Mouse (Mus musculus) liver, adult (tissue): ENCODE results near the gene Zswim9.

Experiments used
- GATA4 ChIP-seq: IDR thresholded peaks from 2 replicates; pipeline ENCODE4 v1.6.1; 2014; ENCODE audit warnings: mild to moderate bottlenecking, low read length; ENCODE audit not compliant: insufficient replicate concordance

The Zswim9 gene

DNA sequence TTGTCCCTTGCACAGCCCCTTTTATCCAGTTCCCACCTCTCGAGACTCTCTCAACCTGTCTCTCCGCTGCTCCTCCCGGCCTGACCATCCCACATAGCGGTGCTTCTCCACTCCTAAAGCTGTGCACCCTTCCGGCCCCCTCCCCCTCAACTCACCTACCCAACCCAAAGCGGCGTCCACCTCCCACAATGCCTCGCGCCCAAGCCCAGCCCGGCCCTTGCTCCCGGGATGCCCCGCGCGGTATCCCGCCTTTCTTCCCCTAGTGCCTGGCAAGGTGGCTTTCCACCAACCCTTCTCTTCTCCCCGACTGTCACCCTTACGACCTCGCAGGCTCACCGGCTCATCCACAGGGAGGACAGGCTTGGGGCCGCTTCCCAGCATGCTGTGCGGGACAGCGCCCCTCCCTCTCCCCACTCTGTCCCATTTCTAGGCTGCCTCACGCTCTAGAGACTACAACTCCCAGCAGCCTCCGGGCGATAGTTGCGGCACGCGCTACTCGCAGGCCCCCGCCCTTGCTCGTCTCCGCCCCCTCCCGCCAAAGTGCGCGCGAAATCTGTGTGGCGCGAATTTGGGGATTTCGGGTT lies at the start of gene Zswim9:
Zswim9 (minus strand) TSS at position 414 of the 584 bp plus-strand sequence.
- TF ChIP-seq GATA4, result no peak; the same call in 1 of the 2 replicates

DNA sequence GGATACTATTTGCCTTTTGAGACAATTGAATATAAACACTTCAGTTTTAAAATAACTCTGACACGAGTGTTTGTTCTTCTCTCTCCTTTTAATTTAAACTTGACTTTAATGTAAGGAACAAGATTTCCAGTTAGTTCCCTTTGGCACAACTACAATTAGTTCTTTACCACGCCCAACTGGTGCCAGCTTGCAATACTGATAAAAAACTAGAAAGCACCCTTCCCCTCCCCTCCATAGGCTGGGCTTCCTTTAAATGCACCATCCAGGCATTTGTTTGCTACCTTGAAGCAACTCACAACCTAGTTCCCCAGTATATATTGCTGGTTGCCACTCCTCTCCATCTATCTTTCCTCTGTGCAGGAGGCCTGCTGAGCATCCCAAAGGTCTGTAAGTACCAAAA lies 45.8 kb upstream of the Zswim9 start, which contains the start of gene Pla2g4c:
Pla2g4c (plus strand) TSS at position 340 of the 400 bp plus-strand sequence.
- no peak for TF ChIP-seq GATA4

DNA sequence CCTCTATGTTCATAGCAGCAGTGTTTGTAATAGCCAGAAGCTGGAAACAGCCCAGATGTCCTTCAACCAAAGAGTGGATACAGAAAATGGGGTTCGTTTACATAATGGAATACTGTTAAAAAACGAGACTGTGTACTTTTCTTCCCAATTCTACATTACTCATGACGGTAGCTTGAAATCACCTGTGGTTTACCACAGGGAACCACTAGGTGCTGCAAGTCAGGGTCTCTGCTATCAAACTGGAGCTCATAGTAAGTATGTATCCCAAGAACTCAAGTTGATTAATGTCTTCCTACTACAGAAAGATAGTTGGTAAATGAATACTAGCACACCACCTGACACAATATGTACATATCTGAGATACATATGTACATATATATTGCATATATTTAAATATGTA lies 42.9 kb upstream of the Zswim9 start:
- no peak for TF ChIP-seq GATA4

DNA sequence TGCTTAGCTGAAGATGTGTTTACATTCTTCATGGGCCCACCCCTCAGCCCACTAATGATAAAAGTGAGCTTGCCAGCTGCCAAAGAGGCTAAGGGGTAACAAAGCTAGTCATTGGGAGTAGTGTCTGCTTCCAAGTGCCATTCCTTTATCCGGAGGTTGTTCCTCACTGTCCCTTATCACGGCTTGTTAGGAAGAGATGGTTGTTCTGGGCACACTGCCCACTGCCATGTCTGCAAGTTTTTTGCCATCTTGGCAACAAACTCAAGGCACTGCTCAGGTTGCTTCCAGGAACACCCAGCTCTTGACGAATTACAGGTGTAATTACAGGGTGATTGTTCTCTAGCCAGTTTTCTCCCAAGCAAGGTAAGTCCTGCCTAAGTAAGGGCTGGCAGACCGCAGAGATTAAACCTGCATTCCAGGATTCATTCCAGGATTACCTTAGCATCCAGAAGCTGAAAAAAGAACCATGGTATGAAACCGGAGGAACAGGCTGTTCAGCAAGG lies 35.6 kb upstream of the Zswim9 start:
- no peak for TF ChIP-seq GATA4

DNA sequence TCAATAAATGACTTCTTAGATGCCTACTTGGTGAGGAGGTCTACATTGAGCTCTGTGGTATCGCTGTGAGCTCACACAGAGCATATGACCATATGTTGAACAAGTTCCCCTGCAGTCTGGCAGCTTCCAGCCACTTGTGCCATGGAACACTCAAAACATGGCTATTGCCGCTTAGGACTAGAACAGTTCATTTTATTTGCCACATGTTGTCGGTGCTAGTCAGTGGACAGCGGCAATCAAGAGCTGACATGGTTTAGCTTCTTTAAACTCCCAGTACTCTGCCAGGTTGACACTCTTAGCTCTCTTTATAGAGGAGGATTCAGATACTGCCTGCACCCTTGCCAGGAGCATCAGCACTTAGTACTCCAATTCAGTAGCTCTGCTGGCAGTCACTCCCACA lies 32.9 kb upstream of the Zswim9 start:
- TF ChIP-seq GATA4, result no peak

DNA sequence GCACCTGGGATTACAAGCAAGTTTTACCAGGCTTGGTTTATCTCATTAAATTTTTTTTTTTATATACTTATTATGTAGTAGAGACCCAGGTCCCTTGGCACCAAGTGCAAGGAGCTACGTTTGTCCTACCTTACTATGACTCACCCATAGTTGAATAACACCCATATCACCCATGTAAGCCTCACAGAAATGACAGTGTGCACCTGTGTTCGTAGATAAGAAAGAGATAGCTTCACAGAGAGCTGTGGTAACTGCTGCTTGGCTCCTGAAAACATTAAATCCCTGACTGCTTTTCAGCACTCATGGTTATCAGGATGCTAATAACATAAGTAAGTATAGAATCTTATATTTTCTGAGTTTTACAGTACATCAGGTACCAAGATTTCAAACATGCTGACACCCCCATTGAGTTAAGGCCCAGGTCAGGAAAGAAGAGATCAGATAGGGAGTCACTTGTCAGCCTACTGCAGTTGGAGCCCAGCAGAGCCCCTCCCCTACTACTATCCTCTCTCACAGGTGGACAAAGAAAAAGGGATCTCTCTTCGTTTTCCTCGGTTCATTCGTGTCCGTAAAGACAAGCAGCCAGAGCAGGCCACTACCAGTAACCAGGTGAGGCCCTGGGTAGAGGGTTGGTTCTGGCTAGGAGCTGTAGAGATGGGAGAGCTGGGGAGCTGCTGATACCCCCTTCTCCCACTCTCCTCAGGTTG lies 32.1 kb upstream of the Zswim9 start:
- TF ChIP-seq GATA4, result no peak

DNA sequence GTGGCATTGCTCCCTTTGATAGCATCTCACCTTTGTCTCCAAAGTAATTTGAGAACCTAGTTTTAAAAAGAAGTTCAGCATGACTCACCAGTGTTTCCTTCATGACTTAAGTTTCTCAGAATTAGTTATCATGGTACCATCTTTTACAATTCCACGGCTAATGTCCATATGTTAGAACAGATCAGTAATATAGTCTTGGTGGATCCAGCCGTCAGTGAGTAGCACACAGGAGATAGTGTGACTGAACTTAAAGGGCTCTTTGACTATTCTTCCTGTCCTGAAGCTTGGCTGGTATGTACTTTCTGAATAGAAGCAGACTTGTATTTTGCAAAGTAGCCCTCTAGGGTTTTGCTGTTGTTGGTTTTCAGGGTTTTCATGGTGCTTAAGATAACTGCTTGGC lies 30.9 kb upstream of the Zswim9 start:
- no peak for TF ChIP-seq GATA4

DNA sequence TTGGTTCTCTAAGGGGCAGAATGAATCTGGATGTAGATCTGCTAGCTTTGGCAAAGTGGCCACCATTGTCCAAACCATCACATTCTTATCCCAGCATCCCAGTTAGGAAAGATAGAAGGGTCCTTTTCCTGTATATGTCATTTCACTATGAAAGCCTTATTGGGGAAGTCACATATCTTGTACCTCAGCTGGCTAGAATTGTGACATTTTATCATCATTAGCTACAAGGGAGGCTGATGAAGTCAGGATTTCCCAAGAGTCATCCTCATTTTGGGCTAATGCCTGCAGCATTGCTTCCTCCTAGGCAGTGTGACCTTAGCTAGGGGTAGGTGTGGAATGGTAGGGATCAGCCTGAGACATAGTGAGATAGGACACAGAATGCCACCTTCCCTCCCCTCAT lies 24.9 kb upstream of the Zswim9 start:
- no peak for TF ChIP-seq GATA4

DNA sequence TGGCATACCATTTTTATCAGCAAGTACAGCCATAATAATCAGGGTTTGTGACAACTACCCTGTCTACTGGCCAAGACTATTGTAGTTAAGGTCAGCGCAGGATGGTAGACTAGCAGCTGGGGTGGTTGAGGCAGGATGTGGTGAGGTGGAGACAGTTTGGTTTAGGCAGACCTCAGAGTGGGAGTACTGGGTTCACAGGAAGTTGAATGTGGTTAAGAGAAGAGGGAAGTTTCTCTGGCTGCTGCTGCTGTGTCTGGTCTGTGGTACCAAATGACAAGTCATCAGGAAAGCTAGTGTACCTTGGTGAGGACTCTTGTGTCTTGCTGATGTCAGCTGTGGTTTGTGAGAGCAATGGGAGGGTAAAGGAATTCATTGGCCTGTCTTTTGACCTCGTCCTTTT lies 24.3 kb upstream of the Zswim9 start:
- no peak for TF ChIP-seq GATA4

DNA sequence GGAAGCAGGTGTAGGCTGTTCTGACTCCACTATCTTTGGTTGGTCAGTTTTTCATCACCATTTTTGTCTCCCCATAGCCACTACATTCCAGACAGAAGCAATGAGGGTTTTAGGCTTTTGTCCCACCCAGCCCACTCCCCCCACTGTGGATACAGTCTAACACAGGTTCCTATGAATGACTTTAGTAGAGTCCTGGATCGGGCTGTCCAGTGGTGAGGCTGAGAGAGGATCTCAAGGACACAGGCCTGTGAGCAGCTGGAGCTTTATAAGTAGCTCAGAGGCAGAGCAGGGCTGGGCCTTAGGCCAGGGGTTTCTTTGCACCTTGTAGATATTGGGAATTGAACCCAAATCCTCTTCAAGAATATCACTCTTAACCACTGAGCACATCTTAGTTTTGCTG lies 23.1 kb upstream of the Zswim9 start:
- TF ChIP-seq GATA4, result no peak

DNA sequence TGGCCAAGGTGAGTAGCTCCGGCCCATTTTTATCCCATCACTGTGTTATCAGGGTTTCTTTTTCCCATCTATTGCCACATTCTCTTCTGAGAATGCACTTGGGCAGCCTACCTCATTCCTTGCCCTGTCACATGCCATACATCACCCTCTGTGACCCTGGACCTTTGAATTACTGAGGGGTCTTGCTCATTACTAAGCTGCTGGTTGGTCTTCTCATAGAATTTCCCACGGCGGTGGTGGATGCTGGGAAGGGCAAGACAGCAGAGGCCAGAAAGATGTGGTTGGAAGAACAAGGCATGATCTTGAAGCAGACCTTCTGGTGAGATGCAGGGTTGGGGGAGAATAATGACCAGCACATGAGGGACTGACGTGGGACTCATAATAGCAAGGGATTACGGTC lies 20.3 kb upstream of the Zswim9 start:
- no peak for TF ChIP-seq GATA4

DNA sequence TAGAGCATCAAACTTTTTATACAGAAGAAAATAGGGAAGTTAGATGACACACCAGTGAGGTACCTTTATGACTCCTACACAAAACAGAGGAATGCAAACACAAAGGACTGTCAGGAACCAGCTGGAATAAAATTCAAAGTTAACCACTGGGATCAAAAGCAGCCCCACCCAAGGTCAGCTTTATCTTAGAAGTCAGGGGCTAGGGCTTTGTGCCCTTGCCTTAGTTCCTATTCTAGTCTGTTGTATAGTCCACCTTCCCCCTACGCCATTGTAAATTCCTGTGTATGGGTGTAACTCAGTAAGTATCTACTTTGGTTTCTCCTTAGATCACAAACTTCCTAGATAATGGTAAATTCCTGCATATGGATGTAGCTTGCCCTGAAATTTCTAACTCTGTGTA lies 19.1 kb upstream of the Zswim9 start:
- no peak for TF ChIP-seq GATA4

DNA sequence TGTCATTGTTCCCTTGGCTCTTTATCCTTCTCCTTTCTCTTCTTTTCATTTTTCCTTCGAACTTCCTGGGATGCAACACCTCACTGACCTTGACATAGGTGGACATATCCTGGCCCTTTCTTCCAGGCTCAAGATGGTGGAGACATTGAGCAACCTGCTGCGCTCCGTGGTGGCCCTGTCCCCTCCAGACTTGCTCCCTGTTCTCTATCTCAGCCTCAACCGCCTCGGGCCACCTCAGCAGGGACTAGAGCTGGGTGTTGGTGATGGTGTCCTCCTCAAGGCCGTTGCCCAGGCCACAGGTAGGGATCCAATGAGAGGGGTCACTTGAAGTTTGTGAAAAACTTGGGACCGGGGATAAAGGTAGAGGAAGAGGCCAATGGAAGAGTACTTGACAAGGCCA lies 16.7 kb upstream of the Zswim9 start:
- TF ChIP-seq GATA4, result no peak

DNA sequence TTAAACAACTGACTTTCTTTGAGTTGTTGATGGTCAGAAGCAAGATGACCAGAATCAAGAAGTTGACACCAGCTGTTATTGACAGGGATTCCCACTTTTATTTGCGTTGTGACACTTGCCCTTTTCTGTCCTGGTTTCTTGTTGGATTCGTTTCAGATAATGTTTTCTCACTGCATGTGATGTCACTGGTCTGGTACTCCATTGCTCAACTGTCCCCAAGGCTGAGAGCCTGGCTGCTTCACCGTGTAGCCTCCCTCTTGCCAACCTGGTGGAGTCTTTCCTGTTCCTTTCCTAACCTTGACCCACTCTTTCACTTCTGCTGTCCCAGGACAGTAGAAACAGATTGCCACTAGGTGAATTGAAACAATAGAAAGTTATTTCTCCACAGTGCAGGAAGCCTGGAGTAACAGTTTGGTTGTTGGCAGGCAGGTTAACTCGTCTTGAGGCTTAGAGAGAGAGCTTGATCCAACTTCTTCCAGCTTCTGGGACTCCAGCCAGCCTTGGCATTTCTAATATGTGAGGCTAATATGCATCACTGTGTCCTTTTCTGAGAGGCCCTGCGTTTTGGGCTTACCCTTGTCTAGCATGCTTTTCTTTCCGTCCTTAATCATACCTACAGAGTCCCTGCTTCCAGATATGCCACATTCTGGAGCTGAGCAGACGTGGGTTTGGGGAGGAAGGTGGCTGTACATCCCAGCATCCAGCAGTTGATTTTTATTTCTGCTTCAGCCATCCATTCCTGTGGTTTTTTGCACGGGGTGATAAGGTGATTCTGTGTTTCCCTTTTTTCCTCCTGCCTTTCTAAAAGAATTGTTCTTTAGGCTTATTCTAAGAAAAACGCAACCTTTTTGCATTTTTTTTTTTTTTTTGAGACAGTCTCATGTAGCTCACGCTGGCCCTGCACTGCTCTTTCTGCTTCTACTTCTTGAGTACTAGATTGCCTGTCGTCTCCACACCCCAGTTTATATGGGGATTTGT lies 15.6 kb upstream of the Zswim9 start:
- no peak for TF ChIP-seq GATA4

DNA sequence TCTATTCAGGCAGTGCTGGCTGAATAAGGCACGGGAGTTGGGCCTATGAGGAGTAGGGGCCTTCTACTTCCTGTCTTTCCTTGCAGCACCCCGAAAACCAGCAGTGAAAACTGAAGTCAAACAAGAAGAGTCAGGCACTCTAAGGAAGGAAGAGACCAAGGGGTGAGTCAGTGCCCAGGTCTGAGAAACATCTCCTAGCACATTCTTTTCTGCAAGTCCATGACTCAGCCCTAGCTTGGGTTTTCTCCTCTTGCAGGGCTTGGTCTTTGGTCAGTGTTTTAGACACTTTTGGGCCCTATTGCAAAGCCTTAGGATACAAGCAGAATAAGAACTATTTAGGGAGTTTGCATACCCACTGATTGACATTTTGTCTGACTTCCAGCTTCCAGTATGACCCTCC lies 12.8 kb upstream of the Zswim9 start:
- TF ChIP-seq GATA4, result no peak
